Mouse (Mus musculus): ENCODE data around the gene Lbx2.
A peak's percentile ranks its signal among the peaks of the same experiment; 100 is the strongest.

The Lbx2 gene

GRCm38 (mm10) chr6:83115011-83115671, 29.0 kb downstream of the Lbx2 start, which contains the start of gene Mogs:
TSS of gene Mogs (plus strand) at chr6:83115496.
- peak; percentile 94 for DNase-seq

DNA sequence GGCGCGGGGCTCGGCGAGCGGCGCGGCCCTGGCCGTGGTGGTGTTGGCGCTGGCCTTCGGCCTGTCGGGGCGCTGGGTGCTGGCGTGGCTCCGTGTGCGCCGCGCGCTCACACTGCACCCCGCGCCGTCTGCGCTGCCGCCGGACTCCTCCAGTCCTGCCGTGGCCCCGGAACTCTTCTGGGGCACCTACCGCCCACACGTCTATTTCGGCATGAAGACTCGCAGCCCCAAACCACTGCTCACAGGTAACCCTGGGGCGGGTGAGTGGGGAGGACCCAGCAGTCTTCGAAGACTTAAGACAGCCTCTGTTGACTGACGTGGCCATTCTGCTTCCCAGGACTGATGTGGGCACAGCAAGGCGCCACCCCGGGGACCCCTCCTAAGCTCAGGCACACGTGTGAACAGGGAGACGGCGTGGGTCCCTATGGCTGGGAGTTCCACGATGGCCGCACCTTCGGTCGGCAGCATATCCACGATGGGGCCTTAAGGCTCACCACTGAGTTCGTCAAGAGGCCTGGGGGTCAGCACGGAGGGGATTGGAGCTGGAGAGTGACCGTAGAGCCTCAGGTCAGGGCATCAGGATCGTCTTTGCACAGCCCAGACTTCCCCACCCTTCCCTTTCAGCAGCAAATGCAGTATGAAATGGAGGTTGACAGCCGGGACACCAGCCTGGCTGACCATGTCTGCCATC, 29.7 kb downstream of the Lbx2 start:
- DNase-seq: no peak

DNA sequence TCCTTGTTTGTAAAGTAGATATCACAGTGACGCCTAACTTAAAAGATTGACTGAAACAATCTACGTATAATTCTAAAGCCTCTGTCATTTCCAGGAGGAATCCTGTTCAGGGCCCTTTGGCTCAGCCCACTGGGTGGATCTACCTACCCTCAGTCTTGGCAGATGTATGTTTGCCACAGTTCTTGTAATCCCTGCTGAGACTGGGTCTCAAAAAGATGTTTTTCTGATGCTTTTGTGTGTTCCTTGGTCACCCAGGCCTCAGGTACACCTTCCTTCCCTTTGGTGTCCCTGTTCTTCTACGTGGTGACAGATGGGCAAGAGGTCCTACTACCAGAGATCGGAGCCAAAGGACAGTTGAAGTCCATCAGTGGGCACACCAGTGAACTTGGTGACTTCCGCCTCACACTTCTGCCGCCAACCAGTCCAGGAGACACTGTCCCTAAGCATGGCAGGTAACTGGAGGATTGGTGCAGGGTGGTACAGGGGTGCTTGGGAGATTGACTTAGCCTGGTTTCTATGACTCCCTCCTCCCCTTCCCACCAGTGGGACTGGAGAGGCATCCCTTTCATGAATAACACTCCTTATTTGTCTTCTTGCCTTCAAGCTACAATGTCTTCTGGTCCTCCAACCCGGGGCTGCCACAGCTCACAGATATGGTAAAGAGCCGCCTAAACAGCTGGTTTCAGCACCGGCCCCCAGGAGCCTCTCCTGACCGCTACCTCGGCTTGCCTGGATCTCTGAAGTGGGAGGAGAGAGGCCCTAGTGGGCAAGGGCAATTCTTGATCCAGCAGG, 30.4 kb downstream of the Lbx2 start:
- no peak for DNase-seq

GRCm38 (mm10) chr6:83117165-83117438, 30.9 kb downstream of the Lbx2 start:
- DNase-seq: no peak

GRCm38 (mm10) chr6:83117616-83118015, 31.4 kb downstream of the Lbx2 start:
- no peak for DNase-seq

- DNase-seq: no peak
These were observed 32.2 kb downstream of the Lbx2 start for GRCm38 (mm10) chr6:83118369-83118768.

DNA sequence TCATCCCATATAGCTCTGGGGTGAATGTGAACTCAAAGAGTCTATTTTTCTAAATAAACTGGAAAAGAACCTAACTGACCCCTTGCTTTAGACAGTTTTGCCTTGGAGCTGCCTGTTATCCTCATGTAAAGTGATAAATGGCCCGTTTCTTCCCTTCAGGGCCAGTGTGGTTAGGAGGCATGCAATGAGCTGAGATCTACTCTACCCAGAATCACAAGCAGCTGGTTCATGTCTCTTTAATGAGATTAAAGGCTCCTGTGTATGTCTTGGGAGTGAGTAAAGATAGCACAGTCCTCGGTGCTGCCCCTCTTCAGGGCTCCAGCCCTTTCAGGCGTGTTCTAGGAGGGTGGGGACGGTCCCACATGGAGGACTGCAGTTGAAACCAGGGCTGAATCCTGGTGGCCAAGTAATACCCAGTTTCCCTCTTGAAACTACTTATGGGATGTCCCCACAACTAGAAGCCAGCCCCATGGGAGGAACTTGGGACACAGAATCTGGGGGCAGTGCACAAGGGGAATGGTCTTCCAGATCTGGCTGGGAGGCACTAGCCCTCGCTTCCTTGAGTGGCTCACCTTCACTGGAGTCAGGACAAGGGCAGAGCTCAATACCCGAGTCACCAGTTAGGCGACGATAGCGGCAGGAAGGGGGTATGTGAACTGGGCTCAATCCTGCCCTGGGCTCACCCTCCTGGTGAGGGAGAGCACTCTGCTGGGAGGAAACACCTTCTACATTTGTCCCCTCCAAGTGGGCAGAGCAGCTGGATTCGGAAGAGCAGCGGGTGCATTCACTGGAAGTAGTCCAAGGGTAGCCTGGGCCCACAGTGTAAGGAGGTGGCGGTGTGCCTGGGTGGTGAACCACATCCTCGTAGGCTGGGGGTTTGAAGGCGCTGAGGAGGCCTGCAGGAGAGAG, 32.9 kb downstream of the Lbx2 start:
- DNase-seq: no peak

DNA sequence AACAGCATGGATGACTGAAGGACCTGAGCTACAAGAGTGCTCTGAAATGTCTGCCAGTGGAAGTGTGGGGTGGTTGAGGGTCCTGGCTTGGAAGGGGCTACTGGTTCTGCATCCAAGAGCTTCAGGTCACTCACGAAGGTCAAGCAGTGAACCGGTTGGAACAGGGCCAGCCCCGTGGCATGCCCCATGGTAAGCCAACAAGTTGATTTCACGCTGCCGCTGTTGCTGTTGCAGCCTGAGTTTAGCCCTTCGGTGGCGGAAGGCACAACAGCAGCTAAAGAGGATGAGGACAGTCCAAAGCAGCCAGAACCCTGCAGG, 33.5 kb downstream of the Lbx2 start:
- DNase-seq: no peak

DNA sequence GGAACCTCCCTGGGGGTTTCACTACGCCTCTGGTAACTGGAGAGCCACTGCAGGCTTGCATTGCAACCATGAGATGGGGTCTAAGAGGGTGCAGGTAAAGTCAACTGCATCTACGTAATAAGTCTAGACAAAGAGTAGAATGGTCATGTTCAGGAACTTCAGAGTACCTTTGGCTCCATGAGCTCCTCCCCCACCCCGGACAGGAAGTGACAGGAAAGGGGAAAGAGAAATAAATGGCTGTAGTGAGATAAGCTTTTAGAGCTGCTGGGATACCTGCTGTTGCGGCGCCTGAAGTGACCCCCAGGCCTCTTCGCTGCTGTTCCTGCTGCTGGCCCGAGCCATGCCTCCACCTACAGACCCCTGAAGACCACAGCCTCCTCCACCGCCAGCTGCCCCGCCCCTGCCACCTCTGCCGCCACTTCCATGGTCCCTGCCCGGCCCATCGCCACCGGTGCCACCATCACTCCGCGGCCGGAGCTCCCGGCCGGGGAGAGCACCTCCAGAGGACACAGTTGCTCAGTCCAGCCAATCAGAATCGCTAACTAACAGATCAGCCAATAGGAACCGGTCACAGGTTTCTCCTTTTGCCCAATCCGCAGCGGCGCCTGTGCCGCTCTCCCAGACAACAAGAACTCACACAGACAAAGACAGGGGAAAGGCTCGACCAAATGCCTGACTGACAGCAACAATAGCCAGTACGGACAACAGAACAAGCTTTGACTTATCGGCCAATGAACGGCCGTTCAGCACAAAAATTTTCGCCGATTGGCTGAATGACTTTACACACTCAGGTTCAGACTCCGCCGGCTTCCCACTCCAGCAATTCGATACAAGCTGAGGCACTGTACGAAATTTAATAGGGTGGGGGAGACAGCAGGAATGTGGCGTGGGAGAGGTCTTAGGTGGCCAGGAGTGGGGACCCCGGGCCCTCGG, 35.0 kb downstream of the Lbx2 start, which contains the start of gene Wbp1:
Gene Wbp1 (minus strand): TSS at position 630 of the 933 bp plus-strand sequence.
- peak; percentile 85 for DNase-seq

- peak; percentile 45 for DNase-seq
These were observed 35.9 kb downstream of the Lbx2 start for GRCm38 (mm10) chr6:83121863-83122710.

- DNase-seq: no peak
These were observed 36.8 kb downstream of the Lbx2 start for GRCm38 (mm10) chr6:83122961-83123360.

GRCm38 (mm10) chr6:83124851-83125312, 38.7 kb downstream of the Lbx2 start:
- peak; percentile 85 for DNase-seq

DNA sequence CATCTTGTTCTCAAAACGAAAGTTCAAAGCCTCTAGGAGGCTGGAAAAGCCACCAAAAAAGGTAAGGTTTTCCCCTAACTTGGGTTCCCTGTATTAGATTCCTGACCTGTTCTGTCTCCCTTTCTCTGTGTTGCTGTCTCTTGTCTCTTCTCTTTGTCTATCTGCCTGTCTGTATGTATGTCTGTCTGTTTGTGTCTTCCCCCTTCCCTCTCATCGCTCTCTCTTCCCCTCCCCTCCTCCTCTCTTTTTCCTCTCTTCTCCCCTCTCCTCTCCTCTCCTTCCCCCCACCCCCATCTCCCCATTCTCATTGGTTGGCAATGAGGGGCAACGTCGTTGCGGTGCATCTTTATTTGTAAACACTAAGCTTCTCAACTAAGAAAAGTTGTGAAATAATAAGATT, 39.2 kb downstream of the Lbx2 start, which contains the start of gene Ino80b:
Gene Ino80b (minus strand): TSS at position 101 of the 400 bp plus-strand sequence.
- no peak for DNase-seq

DNA sequence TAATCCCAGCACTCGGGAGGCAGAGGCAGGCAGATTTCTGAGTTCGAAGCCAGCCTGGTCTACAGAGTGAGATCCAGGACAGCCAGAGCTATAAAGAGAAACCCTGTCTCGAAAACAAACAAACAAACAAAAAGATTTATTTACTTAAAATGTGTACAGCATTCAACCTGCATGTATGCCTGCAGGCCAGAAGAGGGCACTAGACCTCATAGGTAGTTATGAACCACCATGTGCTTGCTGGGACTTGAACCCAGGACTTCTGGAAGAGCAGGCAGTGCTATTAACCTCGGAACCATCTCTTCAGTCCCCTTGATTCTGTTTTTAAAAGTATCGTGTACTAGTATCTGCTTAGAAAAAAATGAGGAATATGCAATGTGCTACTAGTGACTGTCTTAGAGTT, 41.3 kb downstream of the Lbx2 start:
- DNase-seq: no peak

DNA sequence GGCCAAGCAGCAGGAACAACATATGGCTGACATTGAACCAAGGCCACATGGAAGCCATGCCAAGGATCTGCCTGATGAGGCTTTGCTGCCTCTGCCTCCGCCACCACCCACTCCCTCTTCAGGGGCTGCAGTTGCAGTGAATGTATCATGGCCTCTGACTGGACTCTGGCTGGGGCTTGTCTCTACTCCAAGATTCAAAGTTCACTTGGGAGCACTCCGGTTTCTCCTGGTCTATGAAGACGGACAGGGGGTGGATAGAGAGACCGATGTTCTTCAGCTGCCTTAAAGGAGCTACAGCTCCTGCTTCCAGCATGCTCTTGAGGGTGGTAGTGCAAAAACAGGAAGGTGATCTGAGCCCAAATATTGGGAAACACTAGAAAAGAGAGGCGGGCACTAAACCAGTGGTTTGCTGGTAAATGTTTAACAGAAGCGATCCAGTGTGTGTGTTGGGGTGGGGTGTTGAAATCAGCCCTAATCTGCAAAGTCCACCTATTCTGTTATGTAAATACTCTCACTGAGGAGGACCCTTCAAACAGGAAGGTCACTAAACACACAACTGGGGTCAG, 45.4 kb downstream of the Lbx2 start:
- no peak for DNase-seq

DNA sequence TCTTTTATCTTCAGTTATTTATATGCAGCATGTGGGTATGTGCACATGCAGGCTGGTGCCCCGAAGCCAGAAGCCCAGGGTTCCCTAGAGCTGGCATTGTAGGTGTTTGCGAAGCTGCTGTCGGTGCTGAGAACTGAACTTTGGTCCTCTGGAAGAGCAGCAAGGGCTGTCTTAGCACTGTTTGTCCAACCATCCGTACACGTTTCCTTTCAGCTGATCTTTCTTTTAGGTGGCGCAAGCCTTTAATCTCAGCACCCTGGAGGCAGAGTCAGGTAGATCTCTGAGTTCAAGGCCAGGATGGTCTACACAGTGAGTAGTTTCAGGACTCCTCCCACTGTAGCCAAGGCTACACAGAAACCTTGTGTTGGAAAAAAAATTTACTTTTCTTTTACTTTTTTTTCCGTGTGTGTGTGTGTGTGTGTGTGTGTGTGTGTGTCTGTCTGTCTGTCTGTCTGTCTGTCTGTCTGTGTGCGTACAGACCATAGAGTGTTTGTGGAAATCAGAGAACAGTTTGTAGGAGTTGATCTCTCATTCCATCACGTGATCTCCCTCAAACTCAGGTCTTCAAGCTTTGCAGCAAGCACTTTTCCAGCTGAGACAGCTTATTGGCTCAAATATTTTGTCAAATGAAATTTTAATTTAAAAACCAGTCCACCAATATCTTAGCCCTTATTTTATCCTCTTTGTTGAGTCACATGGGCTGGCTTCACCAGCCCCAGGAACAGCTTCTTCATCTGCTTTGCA, 46.2 kb downstream of the Lbx2 start:
- DNase-seq: no peak

DNA sequence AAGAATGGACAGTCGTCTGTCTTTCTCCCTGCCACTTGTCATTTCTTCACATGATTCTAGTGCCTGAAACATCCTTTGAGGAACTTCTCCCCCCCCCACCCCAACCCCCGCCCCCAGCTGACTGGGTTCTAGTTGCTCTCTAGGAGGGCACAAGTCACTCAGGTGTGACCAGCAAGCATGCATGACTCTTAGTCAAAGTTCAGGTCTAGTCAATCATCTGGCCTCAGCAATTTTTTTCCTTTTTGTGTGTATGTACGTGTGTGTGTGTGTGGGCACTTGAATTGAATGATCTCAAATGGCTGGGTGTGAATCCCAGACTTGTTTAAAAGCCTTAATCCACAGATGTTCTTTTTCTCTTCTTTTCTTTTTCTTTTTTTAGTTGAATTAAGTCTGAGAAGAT, 48.1 kb downstream of the Lbx2 start:
- no peak for DNase-seq

GRCm38 (mm10) chr6:83134951-83135513, 48.9 kb downstream of the Lbx2 start, which contains the start of gene Rtkn:
TSS of gene Rtkn (plus strand) at chr6:83135463.
- DNase-seq: no peak

GRCm38 (mm10) chr6:83135571-83136161, 49.5 kb downstream of the Lbx2 start:
- no peak for DNase-seq
